Mouse (Mus musculus) lung, adult 2 months (tissue): ENCODE results near the gene Theg.

ENCODE experiments used
- CTCF ChIP-seq: fragments of 200-500 bp; IDR thresholded peaks from 2 replicates; pipeline ENCODE4 v1.5.1; 2011; ENCODE audit warnings: mild to moderate bottlenecking, low read length, control low read depth; ENCODE audit not compliant: insufficient read depth
- POLR2A ChIP-seq: fragments of 200-500 bp; IDR thresholded peaks from 2 replicates; pipeline ENCODE4 v1.6.1; 2011; ENCODE audit warnings: low read depth, mild to moderate bottlenecking, control low read depth, low read length, borderline replicate concordance; ENCODE audit errors: extremely low read depth

GRCm38 (mm10) chr10:79539701-79540495 is 47.2 kb downstream of the Theg start:
- TF ChIP-seq POLR2A (no peak), CTCF (no peak)
